Mouse (Mus musculus): Measurements from ENCODE around the gene Fam19a2. TPM values are rescaled to one million over a fixed set of nuclear protein-coding genes. Genes with fewer than 3 reads are reported as not detected.

The Fam19a2 gene
- polyA plus RNA-seq, 1 experiment: 0.04 TPM

GRCm38 (mm10) chr10:123637496-123637895 is 373.7 kb downstream of the Fam19a2 start:
- Histone ChIP-seq H3K4me3 (ENCODE audit: insufficient read depth, poor library complexity, severe bottlenecking) (no peak overlapping the region), H3ac (ENCODE audit: control insufficient read depth, insufficient read length, low read depth) (no peak overlapping the region), H3K27me3 (ENCODE audit: control insufficient read depth, insufficient read depth, insufficient read length) (no peaks in the 10 kb centered on the region), H3K79me2 (ENCODE audit: control insufficient read depth, insufficient read depth) (no peaks in the 10 kb centered on the region), H3K36me3 (ENCODE audit: control insufficient read depth, insufficient read depth) (no peaks in the 10 kb centered on the region), H3K79me3 (ENCODE audit: low read depth) (no peaks in the 10 kb centered on the region)
- no peak for TF ChIP-seq FOSL1 (IDR thresholded peaks at IDR 0.05; ENCODE audit: insufficient read depth, low read length, poor library complexity, severe bottlenecking)

DNA sequence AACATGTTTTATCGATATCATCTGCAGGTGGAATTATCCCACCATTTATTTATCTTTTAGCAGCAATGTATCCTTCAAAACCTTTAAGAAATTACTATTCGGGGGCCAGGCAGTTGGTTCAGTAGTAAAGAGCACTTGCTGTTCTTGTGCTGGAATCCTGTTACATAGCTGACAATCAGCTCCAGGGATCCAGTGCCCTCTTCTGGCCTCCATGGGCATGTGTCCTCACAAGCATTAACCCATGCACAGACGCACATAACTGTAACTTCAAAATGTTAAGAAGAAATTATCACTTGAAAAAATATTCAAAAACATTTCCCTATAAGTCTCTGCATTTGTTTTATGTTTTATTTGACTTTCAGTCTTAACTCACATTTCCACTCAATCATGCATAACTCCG is 381.8 kb downstream of the Fam19a2 start:
- H3K79me3 ChIP-seq (ENCODE audit: low read depth): no peaks in the 10 kb centered on the region
- H3K36me3 ChIP-seq (ENCODE audit: control insufficient read depth, insufficient read depth): no peaks in the 10 kb centered on the region
- no peak overlapping the region for H3ac ChIP-seq (ENCODE audit: control insufficient read depth, insufficient read length, low read depth)
- no peak overlapping the region for H3K4me3 ChIP-seq (ENCODE audit: insufficient read depth, poor library complexity, severe bottlenecking)
- H3K79me2 ChIP-seq (ENCODE audit: control insufficient read depth, insufficient read depth): no peaks in the 10 kb centered on the region
- no peaks in the 10 kb centered on the region for H3K27me3 ChIP-seq (ENCODE audit: control insufficient read depth, insufficient read depth, insufficient read length)
- TF ChIP-seq MYOD1 (IDR thresholded peaks at IDR 0.05; ENCODE audit: control insufficient read depth, insufficient read length, low read depth): no peak
- TF ChIP-seq FOSL1 (IDR thresholded peaks at IDR 0.05; ENCODE audit: insufficient read depth, low read length, poor library complexity, severe bottlenecking): no peak
- no peak for TF ChIP-seq MAX (IDR thresholded peaks at IDR 0.05)
- no peak for TF ChIP-seq USF1 (IDR thresholded peaks at IDR 0.05; ENCODE audit: low read depth)
- no peak for TF ChIP-seq MYOG (IDR thresholded peaks at IDR 0.05; ENCODE audit: control insufficient read depth, extremely low read depth, insufficient read length)
- TF ChIP-seq CTCF (IDR thresholded peaks at IDR 0.05; ENCODE audit: control insufficient read depth, insufficient read depth, insufficient read length): no peak
- no peak for TF ChIP-seq CEBPB (IDR thresholded peaks at IDR 0.05; ENCODE audit: low read depth)

DNA sequence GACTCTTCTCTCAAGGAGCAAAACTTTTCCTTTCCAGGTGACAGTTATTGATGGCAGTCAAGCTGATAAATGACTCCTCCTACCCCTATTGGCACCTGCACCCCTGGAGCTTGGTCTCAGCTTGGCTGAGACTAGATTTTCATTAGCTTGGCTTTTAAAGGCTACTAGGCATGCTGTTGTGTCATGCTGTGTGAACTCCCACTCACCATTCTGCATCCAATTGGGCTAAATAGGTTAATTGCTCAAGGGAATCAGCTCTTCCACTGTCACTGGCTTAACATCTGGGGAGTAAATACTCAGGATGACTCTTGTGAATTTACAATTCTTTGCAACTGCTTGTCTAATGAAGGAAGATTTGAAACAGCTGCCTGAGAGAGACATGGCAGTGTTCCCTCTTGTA is 407.4 kb downstream of the Fam19a2 start:
- TF ChIP-seq CTCF (IDR thresholded peaks at IDR 0.05; ENCODE audit: control insufficient read depth, insufficient read depth, insufficient read length) (no peak), USF1 (IDR thresholded peaks at IDR 0.05; ENCODE audit: low read depth) (no peak), MYOG (IDR thresholded peaks at IDR 0.05; ENCODE audit: control insufficient read depth, extremely low read depth, insufficient read length) (no peak)
- Histone ChIP-seq H3ac (ENCODE audit: control insufficient read depth, insufficient read length, low read depth) (no peak overlapping the region), H3K4me3 (ENCODE audit: insufficient read depth, poor library complexity, severe bottlenecking) (no peak overlapping the region), H3K79me2 (ENCODE audit: control insufficient read depth, insufficient read depth) (no peaks in the 10 kb centered on the region), H3K36me3 (ENCODE audit: control insufficient read depth, insufficient read depth) (no peaks in the 10 kb centered on the region), H3K27me3 (ENCODE audit: control insufficient read depth, insufficient read depth, insufficient read length) (no peaks in the 10 kb centered on the region), H3K79me3 (ENCODE audit: low read depth) (no peaks in the 10 kb centered on the region)

GRCm38 (mm10) chr10:123678284-123678864 is 414.6 kb downstream of the Fam19a2 start:
- no peaks in the 10 kb centered on the region for H3K36me3 ChIP-seq (ENCODE audit: control insufficient read depth, insufficient read depth)
- no peak overlapping the region for H3K4me3 ChIP-seq (ENCODE audit: insufficient read depth, poor library complexity, severe bottlenecking)
- no peaks in the 10 kb centered on the region for H3K79me3 ChIP-seq (ENCODE audit: low read depth)
- no peak overlapping the region for H3ac ChIP-seq (ENCODE audit: control insufficient read depth, insufficient read length, low read depth)
- H3K79me2 ChIP-seq (ENCODE audit: control insufficient read depth, insufficient read depth): no peaks in the 10 kb centered on the region
- H3K27me3 ChIP-seq (ENCODE audit: control insufficient read depth, insufficient read depth, insufficient read length): no peaks in the 10 kb centered on the region
- TF ChIP-seq MYOD1 (IDR thresholded peaks at IDR 0.05; ENCODE audit: control insufficient read depth, insufficient read length, low read depth) (no peak), MAX (IDR thresholded peaks at IDR 0.05) (no peak), USF1 (IDR thresholded peaks at IDR 0.05; ENCODE audit: low read depth) (no peak), MYOG (IDR thresholded peaks at IDR 0.05; ENCODE audit: control insufficient read depth, extremely low read depth, insufficient read length) (no peak)

DNA sequence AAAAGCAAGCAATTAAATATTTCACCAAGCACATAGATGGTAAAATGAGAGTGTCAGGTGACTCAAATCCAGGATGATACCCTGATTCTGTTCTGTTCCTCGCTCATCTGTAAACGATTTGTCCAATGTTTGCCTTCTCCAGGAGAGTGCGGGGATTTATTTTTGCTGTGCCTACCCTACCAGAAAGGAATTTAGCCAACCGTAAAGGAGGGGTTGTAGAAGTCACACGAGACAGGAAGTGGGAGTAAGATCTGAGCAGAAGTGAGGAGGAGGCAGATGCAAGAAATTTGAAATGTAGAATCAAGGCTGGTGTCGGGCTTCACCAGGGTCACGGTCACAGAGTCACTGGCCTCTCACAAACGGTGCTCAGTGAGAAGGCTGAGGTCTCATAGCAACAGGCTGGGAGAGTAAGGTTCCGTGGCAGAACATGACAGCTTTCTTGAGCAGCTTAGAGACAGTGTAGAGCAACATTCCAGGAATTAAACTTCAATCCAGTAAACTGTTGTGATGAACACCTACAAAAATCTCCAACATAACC is 419.0 kb downstream of the Fam19a2 start:
- H3K4me3 ChIP-seq (ENCODE audit: insufficient read depth, poor library complexity, severe bottlenecking): no peak overlapping the region
- no peaks in the 10 kb centered on the region for H3K79me3 ChIP-seq (ENCODE audit: low read depth)
- TF ChIP-seq CEBPB (IDR thresholded peaks at IDR 0.05; ENCODE audit: low read depth) (no peak), FOSL1 (IDR thresholded peaks at IDR 0.05; ENCODE audit: insufficient read depth, low read length, poor library complexity, severe bottlenecking) (no peak), USF1 (IDR thresholded peaks at IDR 0.05; ENCODE audit: low read depth) (no peak), MYOG (IDR thresholded peaks at IDR 0.05; ENCODE audit: control insufficient read depth, extremely low read depth, insufficient read length) (no peak), MYOD1 (IDR thresholded peaks at IDR 0.05; ENCODE audit: control insufficient read depth, insufficient read length, low read depth) (no peak), MAX (IDR thresholded peaks at IDR 0.05) (no peak), CTCF (IDR thresholded peaks at IDR 0.05; ENCODE audit: control insufficient read depth, insufficient read depth, insufficient read length) (no peak)
- H3K27me3 ChIP-seq (ENCODE audit: control insufficient read depth, insufficient read depth, insufficient read length): no peaks in the 10 kb centered on the region
- no peaks in the 10 kb centered on the region for H3K36me3 ChIP-seq (ENCODE audit: control insufficient read depth, insufficient read depth)
- H3ac ChIP-seq (ENCODE audit: control insufficient read depth, insufficient read length, low read depth): no peak overlapping the region
- H3K79me2 ChIP-seq (ENCODE audit: control insufficient read depth, insufficient read depth): no peaks in the 10 kb centered on the region

DNA sequence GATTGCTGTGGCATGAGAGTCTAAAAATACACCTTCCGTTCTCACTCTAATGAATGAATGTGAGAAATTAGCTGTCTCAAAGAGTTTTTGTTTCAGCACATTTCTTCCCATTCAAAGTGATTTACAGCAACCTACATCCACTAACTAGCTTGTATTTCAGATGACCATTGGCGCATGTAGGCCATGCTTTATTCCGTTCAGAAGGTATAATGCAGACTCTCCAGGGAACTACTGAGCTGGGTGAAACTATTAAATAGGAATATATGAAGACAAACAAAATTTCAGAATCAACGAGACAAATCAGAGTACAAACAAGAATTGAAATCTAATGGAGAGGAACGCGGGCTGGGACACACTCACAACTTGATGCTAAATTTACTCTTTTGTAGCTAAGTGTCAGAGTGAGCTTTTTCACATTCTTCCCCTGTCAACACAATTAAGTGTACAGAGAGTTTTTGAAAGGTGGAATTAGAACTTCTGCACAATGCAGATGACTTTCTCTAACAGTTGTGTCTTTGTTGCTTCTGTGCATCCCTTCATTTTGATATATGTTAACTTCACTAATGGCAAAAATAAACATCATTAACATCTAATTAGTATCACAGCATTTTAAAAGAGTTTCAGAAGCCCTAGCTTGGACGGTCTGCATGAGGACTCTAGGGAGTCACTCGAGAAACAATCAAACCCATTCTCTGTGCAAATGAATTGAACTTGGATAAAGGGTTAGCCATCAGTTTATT is 428.6 kb downstream of the Fam19a2 start:
- no peaks in the 10 kb centered on the region for H3K79me3 ChIP-seq (ENCODE audit: low read depth)
- H3K4me3 ChIP-seq (ENCODE audit: insufficient read depth, poor library complexity, severe bottlenecking): no peak overlapping the region
- H3K79me2 ChIP-seq (ENCODE audit: control insufficient read depth, insufficient read depth): no peaks in the 10 kb centered on the region
- no peaks in the 10 kb centered on the region for H3K36me3 ChIP-seq (ENCODE audit: control insufficient read depth, insufficient read depth)
- no peaks in the 10 kb centered on the region for H3K27me3 ChIP-seq (ENCODE audit: control insufficient read depth, insufficient read depth, insufficient read length)
- no peak overlapping the region for H3ac ChIP-seq (ENCODE audit: control insufficient read depth, insufficient read length, low read depth)
- no peak for TF ChIP-seq CEBPB (IDR thresholded peaks at IDR 0.05; ENCODE audit: low read depth)
